Mouse (Mus musculus) right cerebral cortex, postnatal 4 days (tissue): ENCODE measurements around the gene Clpsl2.

Experiments
- DNase-seq: peaks from one replicate; pipeline ENCODE4 v3.0.0-alpha.2; 2022

The Clpsl2 gene

GRCm38 (mm10) chr17:28565181-28565580, 16.0 kb downstream of the Clpsl2 start:
- no peak for DNase-seq

- DNase-seq, result no peak
These were observed 18.3 kb downstream of the Clpsl2 start for GRCm38 (mm10) chr17:28567541-28567940.

DNA sequence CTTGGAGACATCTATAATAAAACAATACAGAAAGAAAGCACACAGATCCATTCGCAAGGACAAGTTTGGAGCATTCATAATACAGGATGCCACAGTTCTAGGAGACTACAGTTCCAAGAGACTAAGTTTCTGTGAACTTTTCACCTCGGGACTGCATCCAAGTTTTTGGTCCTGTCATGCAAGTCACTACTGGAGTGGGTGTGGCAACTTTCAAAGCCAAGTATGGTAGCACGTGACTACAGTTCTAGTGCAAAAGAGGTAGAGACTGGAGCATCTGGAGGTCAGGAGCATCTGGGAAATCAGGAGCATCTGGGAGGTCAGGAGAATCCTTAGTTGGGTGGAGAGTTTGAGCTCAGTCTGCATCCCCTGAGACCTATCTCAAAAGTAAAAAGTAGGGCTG, 22.7 kb downstream of the Clpsl2 start:
- DNase-seq, result no peak

DNA sequence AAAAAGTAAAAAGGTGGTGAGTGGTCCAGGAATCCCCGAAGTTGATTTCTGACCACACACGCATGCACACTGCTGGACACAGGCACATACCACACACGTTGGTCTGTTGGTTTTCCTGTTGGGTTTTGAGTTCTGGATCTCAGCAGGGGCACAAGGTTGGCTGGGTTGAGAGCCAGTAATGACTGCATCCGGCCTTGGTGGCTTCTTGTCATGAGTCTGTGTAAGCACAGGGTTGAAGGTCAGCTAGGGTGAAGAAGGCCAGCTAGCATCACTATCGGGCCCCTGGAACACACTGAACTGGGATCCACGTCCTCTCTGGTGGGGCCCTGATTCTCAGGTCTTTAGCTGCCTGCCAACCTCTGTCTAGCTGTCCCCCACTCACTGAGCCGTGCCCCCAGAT, 23.3 kb downstream of the Clpsl2 start:
- no peak for DNase-seq

DNA sequence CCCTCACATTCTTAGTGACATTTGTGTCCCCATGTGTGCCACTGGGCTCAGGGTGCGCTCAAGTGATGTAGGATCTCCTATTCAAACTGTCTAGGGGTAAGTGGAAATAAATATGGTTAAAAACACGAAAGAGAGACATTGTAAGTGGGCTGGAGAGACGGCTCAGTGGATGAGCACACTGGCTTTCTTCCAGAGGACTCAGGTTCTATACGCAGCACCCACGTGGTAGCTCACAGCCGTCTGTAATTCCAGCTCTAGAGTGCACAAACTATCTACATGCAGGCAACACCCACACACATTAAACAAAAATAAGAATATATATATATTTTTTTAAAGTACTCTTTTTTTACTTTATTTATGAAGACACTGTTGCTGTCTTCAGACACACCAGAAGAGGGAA, 23.7 kb downstream of the Clpsl2 start:
- no peak for DNase-seq

DNA sequence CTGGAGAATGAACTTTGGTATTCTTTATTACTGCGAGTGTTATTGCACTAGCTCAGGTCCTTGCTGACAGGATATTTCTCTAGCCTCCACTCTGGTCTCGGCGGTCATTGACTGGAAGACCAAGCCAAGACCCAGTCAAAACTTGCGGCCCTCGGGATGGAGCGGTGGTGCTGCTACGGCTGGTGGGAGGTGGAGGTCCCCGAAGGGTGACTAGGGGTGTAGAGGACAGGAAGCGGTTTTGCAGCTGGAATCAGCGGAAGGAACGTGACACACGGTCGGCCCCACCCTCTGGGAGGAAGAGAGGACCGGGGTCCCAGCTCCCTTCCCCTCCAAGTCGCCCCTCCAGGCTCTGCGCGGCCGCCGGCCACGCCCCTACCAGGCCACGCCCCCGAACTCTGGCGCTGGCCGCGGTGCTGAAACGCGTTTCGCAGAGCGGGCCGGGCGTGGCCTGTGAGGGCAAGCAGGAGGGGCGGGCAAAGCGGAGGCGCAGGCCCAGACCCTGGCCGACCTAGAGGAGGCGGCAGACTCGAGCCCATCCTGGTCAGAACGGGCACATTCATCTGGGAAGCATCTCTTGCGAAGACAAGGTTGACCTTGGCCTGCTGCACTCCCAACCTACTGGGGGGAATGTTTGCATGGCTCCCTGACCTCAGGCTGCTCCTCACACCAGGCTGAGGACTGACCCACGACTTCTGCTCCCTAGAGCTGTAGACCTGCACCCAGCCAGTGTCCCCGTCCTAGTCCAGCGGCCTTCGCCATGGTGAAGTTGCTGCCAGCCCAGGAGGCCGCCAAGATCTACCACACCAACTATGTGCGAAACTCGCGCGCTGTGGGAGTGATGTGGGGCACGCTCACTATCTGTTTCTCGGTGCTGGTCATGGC, 26.3 kb downstream of the Clpsl2 start, which contains the start of gene Lhfpl5:
Gene Lhfpl5, plus strand, starts transcription at position 398 of the 882 bp plus-strand sequence.
- peak; percentile 56 for DNase-seq

- DNase-seq, result peak; percentile 55
These were observed 31.2 kb downstream of the Clpsl2 start for GRCm38 (mm10) chr17:28580396-28580795.

DNA sequence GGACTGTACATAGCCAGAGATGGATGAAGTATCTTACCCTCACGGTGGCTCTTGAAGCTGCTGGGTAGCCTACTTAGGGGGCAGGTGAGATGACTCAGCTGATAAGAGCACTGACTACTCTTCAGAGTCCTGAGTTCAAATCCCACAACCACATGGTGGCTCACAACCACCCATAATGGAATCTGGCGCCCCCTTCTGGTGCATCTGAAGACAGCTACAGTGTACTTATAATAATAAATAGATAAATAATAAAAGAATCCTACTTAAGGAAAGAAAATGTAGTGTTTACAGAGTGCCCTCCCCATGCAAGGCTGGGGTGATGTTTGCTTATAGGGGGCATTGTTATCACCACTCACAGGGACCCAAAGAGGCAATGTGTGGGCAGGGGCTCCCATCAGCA, 31.8 kb downstream of the Clpsl2 start:
- no peak for DNase-seq

GRCm38 (mm10) chr17:28586509-28586908, 37.3 kb downstream of the Clpsl2 start:
- DNase-seq, result no peak

GRCm38 (mm10) chr17:28588591-28588990, 39.4 kb downstream of the Clpsl2 start:
- no peak for DNase-seq

- no peak for DNase-seq
These were observed 41.4 kb downstream of the Clpsl2 start for GRCm38 (mm10) chr17:28590596-28590995.

DNA sequence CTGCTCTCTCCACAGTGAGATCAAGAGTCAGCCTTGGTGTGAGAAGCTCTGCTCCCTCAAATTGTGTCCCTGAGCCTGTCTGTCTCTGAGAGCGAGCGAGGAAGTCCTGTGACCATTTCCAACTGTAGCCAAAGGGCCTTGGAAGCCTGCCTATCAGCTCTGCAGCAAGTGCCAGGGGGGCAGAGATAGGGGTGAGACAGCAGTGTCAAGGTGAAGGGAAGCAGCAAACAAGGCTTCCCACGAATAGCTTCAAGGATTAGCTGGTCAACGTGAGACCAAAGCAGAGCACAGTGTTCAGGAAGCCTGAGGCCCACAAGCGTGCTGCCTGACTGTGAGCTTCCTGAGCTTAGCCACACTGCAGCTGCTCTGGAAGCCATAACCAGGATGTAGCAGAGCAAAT, 42.3 kb downstream of the Clpsl2 start:
- DNase-seq, result no peak

GRCm38 (mm10) chr17:28592998-28593397, 43.8 kb downstream of the Clpsl2 start:
- peak; percentile 89 for DNase-seq

GRCm38 (mm10) chr17:28593965-28594364, 44.8 kb downstream of the Clpsl2 start:
- DNase-seq, result no peak

- DNase-seq, result no peak
These were observed 51.6 kb downstream of the Clpsl2 start for GRCm38 (mm10) chr17:28600780-28601179.

DNA sequence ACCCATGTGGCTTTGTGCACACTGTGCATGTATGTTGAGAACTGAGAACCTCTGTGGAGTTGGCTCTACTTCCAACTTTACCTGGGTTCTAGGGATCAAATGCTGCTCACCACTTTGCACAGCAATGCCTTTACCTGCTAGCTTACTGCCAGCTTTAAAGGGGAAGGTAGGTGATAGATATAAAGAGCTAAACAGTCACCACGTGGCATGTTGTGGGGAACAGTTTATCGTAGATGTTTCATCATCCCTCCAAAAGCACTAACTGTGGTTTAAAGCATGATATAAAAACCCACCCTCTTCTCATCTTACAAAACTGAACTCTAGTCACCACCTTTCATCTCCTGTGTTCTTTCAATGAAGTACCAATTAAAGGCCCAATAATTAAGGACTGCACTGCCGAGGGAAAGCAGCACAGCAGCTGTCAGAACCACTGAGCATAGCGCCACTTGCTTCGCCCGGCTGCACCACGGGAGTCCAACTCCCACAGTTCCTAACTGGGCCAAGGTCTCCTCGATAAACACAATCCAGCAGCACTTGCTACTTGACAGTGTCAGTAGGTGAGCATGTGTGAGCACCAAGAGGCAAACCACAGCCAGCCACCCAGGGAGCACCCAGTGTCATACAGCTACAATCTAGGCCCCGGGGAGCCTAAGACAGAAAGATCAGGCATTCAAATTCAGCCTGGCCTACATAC, 52.5 kb downstream of the Clpsl2 start:
- DNase-seq, result no peak
